Mouse (Mus musculus) limb, embryonic 14.5 days (tissue): ENCODE measurements around the gene Lrrc51. TPM values are rescaled to one million over a fixed set of nuclear protein-coding genes. Genes with fewer than 3 reads are reported as not detected.
A peak's percentile ranks its signal among the peaks of the same experiment; 100 is the strongest.

Source experiments
- ATAC-seq: fragments of 200-750 bp; cut with Nextera tagmentation; 2 replicates; pipeline ENCODE4 v1.8.0; 2017; ENCODE audit warnings: low read depth, moderate number of reproducible peaks, moderate TSS enrichment; ENCODE audit not compliant: low FRiP score
- DNase-seq: peaks from one replicate; pipeline ENCODE4 v3.0.0-alpha.2; 2015; ENCODE audit warnings: low spot score
- H3K27ac ChIP-seq: fragments of 300-500 bp; sonication (generic); replicated peaks from 2 replicates; pipeline ENCODE4 v1.5.1; 2014; ENCODE audit warnings: low read depth, mild to moderate bottlenecking, low read length, moderate library complexity, mixed read lengths
- H3K27me3 ChIP-seq: fragments of 300-500 bp; sonication (generic); 2 replicates; pipeline ENCODE4 v1.6.1; 2014; ENCODE audit warnings: low read length, mixed read lengths; ENCODE audit not compliant: control insufficient read depth, insufficient read depth
- H3K36me3 ChIP-seq: fragments of 300-500 bp; sonication (generic); 2 replicates; pipeline ENCODE4 v1.6.1; 2014; ENCODE audit warnings: mild to moderate bottlenecking, low read length, moderate library complexity, mixed read lengths; ENCODE audit not compliant: control insufficient read depth, insufficient read depth
- H3K4me1 ChIP-seq: fragments of 300-500 bp; sonication (generic); 2 replicates; pipeline ENCODE4 v1.6.1; 2014; ENCODE audit warnings: antibody characterized with exemption, low read length, mixed read lengths; ENCODE audit not compliant: control insufficient read depth, insufficient read depth
- H3K4me2 ChIP-seq: fragments of 300-500 bp; sonication (generic); replicated peaks from 2 replicates; pipeline ENCODE4 v1.6.1; 2014; ENCODE audit warnings: low read depth, mild to moderate bottlenecking, low read length, moderate library complexity; ENCODE audit not compliant: severe bottlenecking
- H3K4me3 ChIP-seq: fragments of 300-500 bp; sonication (generic); replicated peaks from 2 replicates; pipeline ENCODE4 v1.5.1; 2014; ENCODE audit warnings: low read length
- H3K9ac ChIP-seq: fragments of 300-500 bp; sonication (generic); 2 replicates; pipeline ENCODE4 v1.6.1; 2014; ENCODE audit warnings: mild to moderate bottlenecking, low read depth, low read length, moderate library complexity; ENCODE audit not compliant: severe bottlenecking
- H3K9me3 ChIP-seq: fragments of 300-500 bp; sonication (generic); 2 replicates; pipeline ENCODE4 v1.6.1; 2016; ENCODE audit warnings: low read length; ENCODE audit not compliant: control insufficient read depth
- POLR2A ChIP-seq: fragments of 200-500 bp; IDR thresholded peaks from 2 replicates; pipeline ENCODE4 v1.8.0; 2012; ENCODE audit warnings: inconsistent platforms, mild to moderate bottlenecking, moderate library complexity, borderline replicate concordance; ENCODE audit not compliant: insufficient read depth, insufficient read length; ENCODE audit errors: extremely low read depth
- WGBS: fragments of 180-500 bp; shearing (Covaris S2); extraction: QIAGEN DNeasy Blood & Tissue Kit; methylation state at CpG from one replicate; pipeline ENCODE4 v1.1.7; 2014; 5-methylcytosine and 5-hydroxymethylcytosine counted together
- polyA plus RNA-seq, 2 experiments: library from polyadenylated mRNA; depleted of rRNA in 1 of 2; stranded (reverse) in 1 of 2; unstranded in 1 of 2; fragments of >200 nt; fragmentation: Nextera tagmentation in 1 of 2; extraction: Ambion mirVana in 1 of 2; gene quantifications; 2 replicates each; pipeline versions ENCODE4 v1.2.1 to v1.2.3; 2012 to 2014

Gene Lrrc51
- polyA plus RNA-seq, 2 experiments, result 7.5 to 11.7 TPM

- H3K4me2 ChIP-seq, result no peak overlapping the region
- TF ChIP-seq POLR2A, result no peak
- no peak for ATAC-seq
- no peaks in the 10 kb centered on the region for H3K27me3 ChIP-seq
- no peaks in the 10 kb centered on the region for H3K36me3 ChIP-seq
- H3K4me3 ChIP-seq, result no peak overlapping the region
- no peak overlapping the region for H3K9ac ChIP-seq
- H3K9me3 ChIP-seq, result no peaks in the 10 kb centered on the region
- 0 out of 2 replicates have a peak, but pooled peaks cover 3% of the 10 kb centered on the region for H3K4me1 ChIP-seq
- no peak for DNase-seq
- WGBS, result 93% methylated on average over 4 of the region's 4 CpGs
- no peak overlapping the region for H3K27ac ChIP-seq
These were observed 6.1 kb upstream of the Lrrc51 start for GRCm38 (mm10) chr7:101939758-101940157.

GRCm38 (mm10) chr7:101938348-101938747, 4.7 kb upstream of the Lrrc51 start:
- DNase-seq (no peak), ATAC-seq (no peak)
- 0 out of 2 replicates have a peak, but pooled peaks cover 3% of the 10 kb centered on the region for H3K4me1 ChIP-seq
- 85% methylated on average over 2 of the region's 2 CpGs for WGBS
- no peak overlapping the region for H3K4me3 ChIP-seq
- no peak overlapping the region for H3K4me2 ChIP-seq
- H3K36me3 ChIP-seq, result no peaks in the 10 kb centered on the region
- no peaks in the 10 kb centered on the region for H3K9me3 ChIP-seq
- H3K27ac ChIP-seq, result no peak overlapping the region
- no peaks in the 10 kb centered on the region for H3K27me3 ChIP-seq
- H3K9ac ChIP-seq, result no peak overlapping the region
- TF ChIP-seq POLR2A, result no peak

GRCm38 (mm10) chr7:101937569-101937968, 3.9 kb upstream of the Lrrc51 start:
- DNase-seq (no peak), ATAC-seq (no peak)
- Histone ChIP-seq H3K27ac (no peak overlapping the region), H3K9ac (no peak overlapping the region), H3K27me3 (no peaks in the 10 kb centered on the region), H3K36me3 (no peaks in the 10 kb centered on the region), H3K4me2 (no peak overlapping the region), H3K9me3 (no peaks in the 10 kb centered on the region), H3K4me3 (no peak overlapping the region), H3K4me1 (peaks cover 6% of the 10 kb centered on the region; the same call in 1 of the 2 replicates)
- TF ChIP-seq POLR2A, result no peak
- WGBS, result 96% methylated on average over 4 of the region's 4 CpGs

GRCm38 (mm10) chr7:101936996-101937395, 3.3 kb upstream of the Lrrc51 start:
- H3K4me3 ChIP-seq, result no peak overlapping the region
- H3K27ac ChIP-seq, result no peak overlapping the region
- no peaks in the 10 kb centered on the region for H3K36me3 ChIP-seq
- H3K4me2 ChIP-seq, result no peak overlapping the region
- H3K9me3 ChIP-seq, result no peaks in the 10 kb centered on the region
- WGBS, result 96% methylated on average over 4 of the region's 4 CpGs
- peaks cover 6% of the 10 kb centered on the region; the same call in 1 of the 2 replicates for H3K4me1 ChIP-seq
- TF ChIP-seq POLR2A, result no peak
- DNase-seq, result no peak
- H3K9ac ChIP-seq, result no peak overlapping the region
- no peak for ATAC-seq
- no peaks in the 10 kb centered on the region for H3K27me3 ChIP-seq

- Histone ChIP-seq H3K27ac (no peak overlapping the region), H3K4me2 (no peak overlapping the region), H3K27me3 (no peaks in the 10 kb centered on the region), H3K9ac (no peak overlapping the region), H3K4me1 (peaks cover 6% of the 10 kb centered on the region; the same call in 1 of the 2 replicates), H3K4me3 (no peak overlapping the region), H3K36me3 (no peaks in the 10 kb centered on the region), H3K9me3 (no peaks in the 10 kb centered on the region)
- TF ChIP-seq POLR2A, result no peak
- WGBS, result 98% methylated on average over 4 of the region's 4 CpGs
- ATAC-seq, result no peak
- no peak for DNase-seq
These were observed 2.3 kb upstream of the Lrrc51 start for GRCm38 (mm10) chr7:101935957-101936356.

GRCm38 (mm10) chr7:101933300-101933699, 395 bp downstream of the Lrrc51 start:
- Histone ChIP-seq H3K36me3 (no peaks in the 10 kb centered on the region), H3K27me3 (no peaks in the 10 kb centered on the region), H3K4me2 (peak overlapping the region; percentile 61), H3K27ac (peak overlapping the region; percentile 81), H3K4me1 (peaks cover 6% of the 10 kb centered on the region; the same call in 1 of the 2 replicates), H3K4me3 (peak overlapping the region; percentile 74), H3K9ac (peak overlapping the region; percentile 78), H3K9me3 (no peaks in the 10 kb centered on the region)
- 5% methylated on average over 15 of the region's 15 CpGs for WGBS
- ATAC-seq (peak; percentile 11; the same call in 1 of the 2 replicates), DNase-seq (peak; percentile 14)
- no peak for TF ChIP-seq POLR2A
